Mouse (Mus musculus) megakaryocyte, embryonic 14.5 days (primary cell): Measurements from ENCODE around the gene Slc12a5. TPM values are rescaled to one million over a fixed set of nuclear protein-coding genes. Genes with fewer than 3 reads are reported as not detected.

Source experiments
- H3K27me3 ChIP-seq: replicated peaks from 2 replicates; pipeline ENCODE3; 2012; ENCODE audit warnings: inconsistent platforms
- H3K36me3 ChIP-seq: replicated peaks from 2 replicates; pipeline ENCODE3; 2012; ENCODE audit warnings: low read length, inconsistent platforms, mixed read lengths
- H3K4me1 ChIP-seq: 2 replicates; pipeline ENCODE4 v1.6.1; 2012; ENCODE audit warnings: inconsistent platforms
- H3K4me3 ChIP-seq: replicated peaks from 2 replicates; pipeline ENCODE3; 2012; ENCODE audit warnings: moderate library complexity, mild to moderate bottlenecking, inconsistent platforms
- H3K9me3 ChIP-seq: 2 replicates; pipeline ENCODE4 v1.6.1; 2012; ENCODE audit warnings: inconsistent platforms
- FLI1 ChIP-seq: IDR thresholded peaks from 2 replicates; pipeline ENCODE4 v1.6.1; 2012; ENCODE audit warnings: low read length, inconsistent platforms, mixed read lengths
- GATA1 ChIP-seq: IDR thresholded peaks from 3 replicates; pipeline ENCODE4 v1.6.1; 2012; ENCODE audit warnings: mixed read lengths, low read length, inconsistent platforms, borderline replicate concordance
- polyA plus RNA-seq: library from polyadenylated mRNA; stranded (reverse); fragments of >175 nt; gene quantifications from 2 replicates; pipeline ENCODE4 v1.2.3, GENCODE M21; 2012; ENCODE audit warnings: low replicate concordance; ENCODE audit not compliant: insufficient read depth

Gene Slc12a5
- polyA plus RNA-seq, 1 experiment = 0.47 TPM

DNA sequence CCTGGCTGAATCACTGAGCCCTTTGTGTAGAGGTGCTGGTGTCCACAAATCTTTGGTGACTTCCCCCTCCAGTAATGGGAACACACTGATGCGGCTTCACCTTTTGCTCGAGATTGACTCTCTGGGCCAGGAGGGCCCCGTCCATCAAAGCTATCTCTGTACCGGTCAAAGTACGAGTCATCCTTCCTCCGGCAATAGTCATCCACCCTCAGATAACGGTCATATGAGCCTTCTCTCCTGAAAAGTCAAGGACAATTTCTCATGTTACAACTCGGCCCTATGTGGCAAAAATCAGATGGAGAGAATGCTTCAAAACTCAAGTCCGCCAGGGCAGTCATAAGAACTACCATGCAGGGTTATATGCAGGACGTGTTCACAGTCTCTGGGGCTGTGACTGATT is 49.7 kb downstream of the Slc12a5 start:
- Histone ChIP-seq H3K27me3 (no peaks in the 10 kb centered on the region), H3K9me3 (no peaks in the 10 kb centered on the region), H3K4me1 (peaks cover 12% of the 10 kb centered on the region), H3K36me3 (peaks cover 82% of the 10 kb centered on the region), H3K4me3 (no peak overlapping the region)
- TF ChIP-seq FLI1 (no peak), GATA1 (no peak)

DNA sequence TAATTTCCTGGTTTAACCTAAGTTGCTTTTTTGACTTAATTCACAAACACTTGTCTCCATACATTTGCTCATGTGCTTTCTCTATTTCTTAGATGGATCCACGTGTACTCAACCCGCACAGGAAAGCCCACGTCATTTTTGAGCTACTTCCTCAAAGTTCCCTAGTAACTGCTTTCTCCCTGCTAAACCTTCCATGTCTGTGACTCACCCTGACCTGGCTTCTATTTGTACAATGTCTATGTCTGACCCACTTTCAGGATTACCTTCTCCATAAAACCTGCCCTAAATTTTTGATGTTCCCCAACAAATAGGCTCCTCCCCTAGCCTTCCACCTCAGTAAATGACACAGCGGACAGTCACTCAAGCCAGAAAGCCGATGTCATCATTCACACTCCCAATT is 54.3 kb downstream of the Slc12a5 start:
- TF ChIP-seq FLI1 (no peak), GATA1 (no peak)
- peaks cover 59% of the 10 kb centered on the region for H3K36me3 ChIP-seq

DNA sequence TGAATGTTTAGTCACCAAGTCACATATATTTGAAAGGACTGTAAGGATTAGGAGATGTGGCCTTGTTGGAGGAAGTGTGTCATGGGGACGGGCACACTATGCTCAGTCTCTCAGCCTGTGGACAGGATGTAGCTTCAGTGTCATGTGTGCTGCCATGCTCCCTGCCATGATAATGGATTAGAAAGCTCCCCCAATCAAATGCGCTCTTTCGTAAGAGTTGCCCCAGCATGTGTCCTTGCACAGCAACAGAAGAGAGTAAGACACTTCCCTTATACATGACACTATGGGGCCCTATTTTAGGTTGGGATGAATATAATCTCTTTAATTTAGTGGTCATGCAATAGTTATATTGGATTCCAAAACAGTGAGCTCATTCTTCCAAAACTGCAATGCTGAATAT is 59.9 kb downstream of the Slc12a5 start:
- no peaks in the 10 kb centered on the region for H3K27me3 ChIP-seq
- H3K4me3 ChIP-seq = no peak overlapping the region
- H3K4me1 ChIP-seq = peaks cover 20% of the 10 kb centered on the region
- peaks cover 46% of the 10 kb centered on the region for H3K36me3 ChIP-seq
- TF ChIP-seq FLI1 (no peak), GATA1 (no peak)
- no peaks in the 10 kb centered on the region for H3K9me3 ChIP-seq

More for the DNA sequence above, 54.3 kb downstream of the Slc12a5 start:
- H3K4me1 ChIP-seq = peaks cover 26% of the 10 kb centered on the region
- no peaks in the 10 kb centered on the region for H3K9me3 ChIP-seq
- no peaks in the 10 kb centered on the region for H3K27me3 ChIP-seq
- no peak overlapping the region for H3K4me3 ChIP-seq

DNA sequence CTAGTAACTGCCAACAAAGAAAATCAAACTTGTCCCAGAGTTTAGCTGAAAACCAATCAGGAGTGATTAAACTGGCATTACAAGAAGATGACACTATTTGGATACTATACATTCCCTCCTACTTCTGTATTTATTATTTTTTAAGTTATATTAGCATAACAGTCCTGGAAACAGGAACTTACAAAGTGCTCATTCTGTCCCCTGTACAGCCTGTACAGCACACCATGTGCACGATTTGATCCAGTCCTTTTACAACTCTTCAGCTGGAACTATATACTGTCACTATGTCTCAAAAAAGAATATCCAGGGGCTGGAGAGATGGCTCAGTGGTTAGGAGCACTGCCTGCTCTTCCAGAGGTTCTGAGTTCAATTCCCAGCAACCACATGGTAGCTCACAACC is 66.6 kb downstream of the Slc12a5 start:
- Histone ChIP-seq H3K9me3 (no peaks in the 10 kb centered on the region), H3K4me1 (peaks cover 15% of the 10 kb centered on the region; the same call in 1 of the 2 replicates), H3K4me3 (no peak overlapping the region), H3K36me3 (peaks cover 12% of the 10 kb centered on the region), H3K27me3 (no peaks in the 10 kb centered on the region)
- TF ChIP-seq FLI1 (no peak), GATA1 (no peak)

DNA sequence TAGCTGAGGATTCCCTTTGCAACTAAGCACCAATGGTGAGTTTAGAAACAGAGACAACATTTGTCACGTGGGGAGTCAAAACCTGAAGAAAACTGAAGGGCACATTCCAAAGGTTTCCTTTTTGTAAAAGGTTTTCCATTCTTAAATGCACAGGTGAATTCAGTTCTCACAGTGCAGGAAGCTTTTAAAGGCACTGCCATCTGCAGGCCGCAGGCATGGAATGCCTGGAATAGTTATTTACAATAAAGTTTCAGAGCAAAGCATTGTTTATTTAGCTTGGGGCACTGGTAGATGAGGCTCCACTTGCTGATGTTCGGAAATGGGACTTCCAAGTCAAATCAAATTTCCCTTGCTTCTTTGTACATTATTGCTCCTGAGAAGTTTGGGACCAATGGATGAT is 71.9 kb downstream of the Slc12a5 start:
- peaks cover 3% of the 10 kb centered on the region for H3K36me3 ChIP-seq
- peaks cover 8% of the 10 kb centered on the region for H3K27me3 ChIP-seq
- TF ChIP-seq FLI1 = no peak
- TF ChIP-seq GATA1 = no peak
- no peak overlapping the region for H3K4me3 ChIP-seq
- H3K4me1 ChIP-seq = peaks cover 33% of the 10 kb centered on the region
- H3K9me3 ChIP-seq = no peaks in the 10 kb centered on the region

DNA sequence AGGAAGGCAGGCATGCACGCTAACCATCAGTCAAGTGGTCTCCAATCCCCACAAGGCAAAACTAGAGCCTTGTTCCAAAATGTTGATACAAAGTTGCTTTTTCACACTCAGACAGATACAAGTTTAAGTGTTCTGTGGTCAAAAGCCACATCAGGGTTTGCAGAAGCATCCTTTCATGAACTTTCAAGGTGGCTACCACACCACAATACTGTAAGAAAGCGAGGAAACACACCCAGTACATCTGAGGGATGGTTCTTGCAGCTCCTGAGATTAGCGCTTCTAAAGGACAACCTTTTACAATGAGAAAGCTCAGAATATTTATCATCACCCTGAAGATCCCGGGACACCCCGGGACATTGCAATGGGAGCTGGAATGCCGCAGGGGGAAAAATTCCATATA is 72.7 kb downstream of the Slc12a5 start:
- Histone ChIP-seq H3K36me3 (peaks cover 3% of the 10 kb centered on the region), H3K4me1 (peaks cover 30% of the 10 kb centered on the region), H3K4me3 (peak overlapping the region; percentile 98), H3K9me3 (no peaks in the 10 kb centered on the region), H3K27me3 (peaks cover 11% of the 10 kb centered on the region)
- TF ChIP-seq FLI1 (no peak), GATA1 (no peak)

DNA sequence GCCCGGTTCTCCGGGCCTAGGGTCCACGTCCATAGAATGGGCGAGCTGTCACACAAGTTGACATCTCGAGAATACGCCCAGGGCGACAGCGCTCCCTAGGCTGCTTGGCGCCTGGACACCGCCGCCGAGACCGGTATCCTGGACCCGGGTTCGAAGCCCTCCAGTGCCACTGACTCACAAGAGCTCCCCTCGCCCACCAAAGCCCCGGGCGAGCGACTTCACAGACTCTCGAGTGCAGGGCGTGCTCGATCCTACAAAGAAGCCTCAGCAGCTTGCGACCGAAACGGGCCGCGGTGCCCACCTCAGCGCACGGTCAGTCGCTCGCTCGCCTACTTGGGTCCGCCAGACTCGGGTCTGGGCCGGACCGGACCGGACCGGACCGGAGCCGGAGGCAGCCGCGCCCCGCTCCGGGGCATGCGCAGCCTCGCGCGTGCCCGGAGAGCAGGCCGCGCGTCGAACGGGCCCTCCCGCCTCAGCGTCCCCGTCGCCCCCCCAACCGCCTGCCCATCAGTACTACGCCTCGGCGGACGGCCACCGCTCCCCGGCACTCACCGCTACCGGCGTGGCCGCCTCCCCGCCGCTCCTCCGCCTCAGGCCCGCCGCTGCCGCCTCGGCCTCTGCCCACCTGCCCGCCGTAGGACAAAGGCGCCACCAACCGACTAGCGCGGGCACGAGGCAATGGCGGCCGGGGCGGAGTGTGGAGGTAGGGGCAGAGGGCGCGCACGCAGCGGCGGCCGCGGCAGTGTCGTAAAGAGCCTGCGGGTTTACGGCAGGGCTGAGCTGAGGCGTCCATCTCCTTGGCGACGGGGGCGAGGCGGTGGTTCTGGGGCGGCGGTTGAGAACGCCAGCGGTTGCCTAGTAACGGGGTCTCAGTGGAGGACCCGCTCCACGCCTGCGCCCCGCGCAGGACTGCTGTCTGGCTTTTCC is 73.8 kb downstream of the Slc12a5 start, which contains the start of gene Ncoa5:
Gene Ncoa5, minus strand, starts transcription at position 737 of the 927 bp plus-strand sequence.
- H3K27me3 ChIP-seq = peaks cover 18% of the 10 kb centered on the region
- TF ChIP-seq FLI1 = no peak
- no peak for TF ChIP-seq GATA1
- H3K4me3 ChIP-seq = peak within 1 kb of the TSS; percentile 98
- H3K9me3 ChIP-seq = no peaks in the 10 kb centered on the region
- H3K36me3 ChIP-seq = peaks cover 3% of the 10 kb centered on the region
- peaks cover 27% of the 10 kb centered on the region for H3K4me1 ChIP-seq

DNA sequence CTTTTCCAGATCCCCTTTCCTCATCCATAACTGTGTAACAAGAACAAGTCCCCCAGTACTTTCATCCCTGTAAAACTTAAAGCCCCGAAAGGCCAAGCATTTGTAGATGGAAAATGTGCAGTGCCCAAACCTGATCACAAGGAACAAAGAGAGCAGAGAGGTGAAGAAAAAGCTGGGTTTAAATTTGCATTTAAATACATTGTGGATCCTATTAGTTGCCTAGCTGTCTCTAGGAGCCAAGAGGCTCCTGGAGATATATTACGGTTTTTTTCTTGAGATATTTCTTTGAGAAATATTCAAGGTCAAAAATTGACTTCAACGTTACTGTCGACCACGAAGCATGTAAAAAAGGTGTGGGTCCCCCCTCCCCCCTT is 74.4 kb downstream of the Slc12a5 start:
- Histone ChIP-seq H3K36me3 (peaks cover 3% of the 10 kb centered on the region), H3K4me1 (peaks cover 27% of the 10 kb centered on the region), H3K4me3 (peak overlapping the region; percentile 98), H3K9me3 (no peaks in the 10 kb centered on the region), H3K27me3 (peaks cover 24% of the 10 kb centered on the region)
- TF ChIP-seq FLI1 (no peak), GATA1 (no peak)

DNA sequence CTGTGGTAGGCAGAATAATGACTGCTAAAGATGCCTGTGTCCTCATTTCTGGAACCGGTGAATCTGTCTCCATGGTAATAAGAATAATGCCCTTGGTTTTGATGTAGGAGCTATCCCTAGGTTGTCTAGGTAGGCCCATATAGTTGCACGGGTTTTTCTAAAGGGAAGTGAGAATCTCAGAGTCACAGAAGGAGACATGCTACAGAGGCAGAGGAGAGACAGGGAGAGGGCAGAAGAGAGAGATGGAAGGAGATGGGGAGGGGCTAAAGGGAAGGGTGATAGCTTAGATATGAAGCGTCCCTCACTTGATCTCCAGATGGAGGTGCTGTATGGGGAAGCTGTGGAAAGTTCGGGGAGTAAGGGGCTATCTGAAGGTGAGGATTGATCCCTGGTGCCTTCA is 76.8 kb downstream of the Slc12a5 start:
- no peak overlapping the region for H3K4me3 ChIP-seq
- peaks cover 19% of the 10 kb centered on the region for H3K4me1 ChIP-seq
- TF ChIP-seq FLI1 (no peak), GATA1 (no peak)
- no peaks in the 10 kb centered on the region for H3K9me3 ChIP-seq
- no peaks in the 10 kb centered on the region for H3K36me3 ChIP-seq
- H3K27me3 ChIP-seq = peaks cover 43% of the 10 kb centered on the region

DNA sequence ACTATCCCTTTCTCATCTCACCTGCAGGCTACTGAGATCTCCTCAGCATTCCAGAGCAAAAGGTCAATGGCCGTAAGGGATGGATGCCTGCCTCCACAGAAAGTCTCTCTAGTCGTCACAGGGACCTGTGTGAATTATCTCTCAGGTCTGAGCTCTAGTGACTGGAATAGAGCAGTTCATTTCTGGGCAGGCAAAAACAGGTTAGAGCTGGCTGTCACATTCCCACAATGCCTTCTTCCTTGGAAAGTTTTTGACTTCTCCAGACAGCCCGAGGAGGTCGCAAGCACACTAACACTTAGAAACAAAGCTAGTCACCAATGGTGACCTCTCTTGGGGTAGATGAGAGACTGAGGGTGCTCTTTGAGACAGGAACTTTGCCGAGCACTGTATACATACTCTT is 81.5 kb downstream of the Slc12a5 start:
- H3K36me3 ChIP-seq = no peaks in the 10 kb centered on the region
- H3K27me3 ChIP-seq = peaks cover 77% of the 10 kb centered on the region
- H3K4me3 ChIP-seq = no peak overlapping the region
- TF ChIP-seq GATA1 (no peak), FLI1 (no peak)
- peaks cover 8% of the 10 kb centered on the region for H3K9me3 ChIP-seq
- peaks cover under 1% of the 10 kb centered on the region; the same call in 1 of the 2 replicates for H3K4me1 ChIP-seq
